Mouse (Mus musculus) limb, embryonic 14.5 days (tissue): ENCODE results near the gene Qsox1. TPM values are rescaled to one million over a fixed set of nuclear protein-coding genes. Genes with fewer than 3 reads are reported as not detected.

Experiments used
- ATAC-seq: fragments of 200-750 bp; cut with Nextera tagmentation; 2 replicates; pipeline ENCODE4 v1.8.0; 2017; ENCODE audit warnings: low read depth, moderate number of reproducible peaks, moderate TSS enrichment; ENCODE audit not compliant: low FRiP score
- DNase-seq: peaks from one replicate; pipeline ENCODE4 v3.0.0-alpha.2; 2015; ENCODE audit warnings: low spot score
- H3K27ac ChIP-seq: fragments of 300-500 bp; sonication (generic); replicated peaks from 2 replicates; pipeline ENCODE4 v1.5.1; 2014; ENCODE audit warnings: low read depth, mild to moderate bottlenecking, low read length, moderate library complexity, mixed read lengths
- H3K27me3 ChIP-seq: fragments of 300-500 bp; sonication (generic); 2 replicates; pipeline ENCODE4 v1.6.1; 2014; ENCODE audit warnings: low read length, mixed read lengths; ENCODE audit not compliant: control insufficient read depth, insufficient read depth
- H3K36me3 ChIP-seq: fragments of 300-500 bp; sonication (generic); 2 replicates; pipeline ENCODE4 v1.6.1; 2014; ENCODE audit warnings: mild to moderate bottlenecking, low read length, moderate library complexity, mixed read lengths; ENCODE audit not compliant: control insufficient read depth, insufficient read depth
- H3K4me1 ChIP-seq: fragments of 300-500 bp; sonication (generic); 2 replicates; pipeline ENCODE4 v1.6.1; 2014; ENCODE audit warnings: antibody characterized with exemption, low read length, mixed read lengths; ENCODE audit not compliant: control insufficient read depth, insufficient read depth
- H3K4me2 ChIP-seq: fragments of 300-500 bp; sonication (generic); replicated peaks from 2 replicates; pipeline ENCODE4 v1.6.1; 2014; ENCODE audit warnings: low read depth, mild to moderate bottlenecking, low read length, moderate library complexity; ENCODE audit not compliant: severe bottlenecking
- H3K4me3 ChIP-seq: fragments of 300-500 bp; sonication (generic); replicated peaks from 2 replicates; pipeline ENCODE4 v1.5.1; 2014; ENCODE audit warnings: low read length
- H3K9ac ChIP-seq: fragments of 300-500 bp; sonication (generic); 2 replicates; pipeline ENCODE4 v1.6.1; 2014; ENCODE audit warnings: mild to moderate bottlenecking, low read depth, low read length, moderate library complexity; ENCODE audit not compliant: severe bottlenecking
- H3K9me3 ChIP-seq: fragments of 300-500 bp; sonication (generic); 2 replicates; pipeline ENCODE4 v1.6.1; 2016; ENCODE audit warnings: low read length; ENCODE audit not compliant: control insufficient read depth
- POLR2A ChIP-seq: fragments of 200-500 bp; IDR thresholded peaks from 2 replicates; pipeline ENCODE4 v1.8.0; 2012; ENCODE audit warnings: inconsistent platforms, mild to moderate bottlenecking, moderate library complexity, borderline replicate concordance; ENCODE audit not compliant: insufficient read depth, insufficient read length; ENCODE audit errors: extremely low read depth
- WGBS: fragments of 180-500 bp; shearing (Covaris S2); extraction: QIAGEN DNeasy Blood & Tissue Kit; methylation state at CpG from one replicate; pipeline ENCODE4 v1.1.7; 2014; 5-methylcytosine and 5-hydroxymethylcytosine counted together
- polyA plus RNA-seq, 2 experiments: library from polyadenylated mRNA; depleted of rRNA in 1 of 2; stranded (reverse) in 1 of 2; unstranded in 1 of 2; fragments of >200 nt; fragmentation: Nextera tagmentation in 1 of 2; extraction: Ambion mirVana in 1 of 2; gene quantifications; 2 replicates each; pipeline versions ENCODE4 v1.2.1 to v1.2.3; 2012 to 2014

Gene Qsox1
- polyA plus RNA-seq, 2 experiments: 16.1 to 65.6 TPM

GRCm38 (mm10) chr1:155742411-155743363 is 70.0 kb downstream of the Qsox1 start:
- no peak overlapping the region for H3K27ac ChIP-seq
- peaks cover 12% of the 10 kb centered on the region; the same call in 1 of the 2 replicates for H3K4me1 ChIP-seq
- peak overlapping the region; percentile 42 for H3K4me3 ChIP-seq
- no peaks in the 10 kb centered on the region for H3K9me3 ChIP-seq
- peak overlapping the region; percentile 43; the same call in 1 of the 2 replicates for H3K9ac ChIP-seq
- ATAC-seq (peak; percentile 20), DNase-seq (no peak)
- H3K4me2 ChIP-seq: peak overlapping the region; percentile 75
- no peak for TF ChIP-seq POLR2A
- no peaks in the 10 kb centered on the region for H3K36me3 ChIP-seq
- H3K27me3 ChIP-seq: peaks cover 87% of the 10 kb centered on the region
- WGBS: under 1% methylated on average over 76 of the region's 81 CpGs

- Histone ChIP-seq H3K4me1 (peaks cover 12% of the 10 kb centered on the region; the same call in 1 of the 2 replicates), H3K9ac (no peak overlapping the region; the same call in 1 of the 2 replicates), H3K27ac (no peak overlapping the region), H3K36me3 (no peaks in the 10 kb centered on the region), H3K4me3 (peak overlapping the region; percentile 42), H3K27me3 (peaks cover 87% of the 10 kb centered on the region), H3K4me2 (peak overlapping the region; percentile 75), H3K9me3 (no peaks in the 10 kb centered on the region)
- DNase-seq (no peak), ATAC-seq (peak; percentile 37; the same call in 1 of the 2 replicates)
- TF ChIP-seq POLR2A: no peak
- WGBS: 0% methylated on average over 24 of the region's 26 CpGs
These were observed 70.7 kb downstream of the Qsox1 start for GRCm38 (mm10) chr1:155741988-155742387.

GRCm38 (mm10) chr1:155741378-155741945 is 71.2 kb downstream of the Qsox1 start:
- DNase-seq: no peak

GRCm38 (mm10) chr1:155740622-155741377 is 71.9 kb downstream of the Qsox1 start:
- TF ChIP-seq POLR2A: no peak
- Histone ChIP-seq H3K4me3 (peak overlapping the region; percentile 42), H3K9me3 (no peaks in the 10 kb centered on the region), H3K36me3 (no peaks in the 10 kb centered on the region), H3K4me1 (peaks cover 12% of the 10 kb centered on the region; the same call in 1 of the 2 replicates), H3K27ac (no peak overlapping the region), H3K27me3 (peaks cover 87% of the 10 kb centered on the region), H3K4me2 (peak overlapping the region; percentile 75), H3K9ac (no peak overlapping the region)
- ATAC-seq (0 out of 2 replicates have a peak, but pooled peaks have one; percentile 53), DNase-seq (peak; percentile 32)
- under 1% methylated on average over 44 of the region's 44 CpGs for whole genome bisulfite sequencing

More at GRCm38 (mm10) chr1:155741378-155741945, 71.2 kb downstream of the Qsox1 start:
- Histone ChIP-seq H3K9ac (no peak overlapping the region), H3K9me3 (no peaks in the 10 kb centered on the region), H3K36me3 (no peaks in the 10 kb centered on the region), H3K4me1 (peaks cover 12% of the 10 kb centered on the region; the same call in 1 of the 2 replicates), H3K4me2 (peak overlapping the region; percentile 75), H3K27me3 (peaks cover 87% of the 10 kb centered on the region), H3K4me3 (peak overlapping the region; percentile 42), H3K27ac (no peak overlapping the region)
- peak; percentile 1; the same call in 1 of the 2 replicates for ATAC-seq
- TF ChIP-seq POLR2A: no peak
- WGBS: under 1% methylated on average over 34 of the region's 34 CpGs
